Mouse (Mus musculus): Measurements from ENCODE around the gene Mapkap1.
A peak's percentile ranks its signal among the peaks of the same experiment; 100 is the strongest.

Mapkap1 gene

GRCm38 (mm10) chr2:34406601-34407464 lies at the start of gene Mapkap1:
TSS of gene Mapkap1 (plus strand) at chr2:34406771.
- DNase-seq (ENCODE audit: low read depth, low spot score) = peak; percentile 95

DNA sequence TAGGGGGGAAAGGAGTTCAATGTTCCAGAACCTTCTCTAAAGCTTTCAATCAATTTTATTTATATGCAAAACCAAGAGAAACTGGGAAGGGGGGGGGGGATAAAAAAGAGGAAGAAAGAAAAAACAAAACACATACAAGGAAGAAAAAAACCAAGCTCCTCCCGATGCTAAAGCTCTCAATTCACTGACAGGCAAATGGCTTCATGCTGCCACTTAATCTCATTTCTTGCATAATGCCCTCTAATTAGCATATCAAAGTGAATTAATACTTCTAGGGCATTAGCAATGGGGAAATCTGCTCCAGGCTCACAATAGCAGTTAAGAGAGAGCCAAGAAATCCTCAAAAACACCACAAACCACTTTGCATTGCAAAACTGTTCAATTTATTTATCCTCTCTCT lies 42.9 kb upstream of the Mapkap1 start:
- no peak for DNase-seq (ENCODE audit: low read depth, low spot score)

DNA sequence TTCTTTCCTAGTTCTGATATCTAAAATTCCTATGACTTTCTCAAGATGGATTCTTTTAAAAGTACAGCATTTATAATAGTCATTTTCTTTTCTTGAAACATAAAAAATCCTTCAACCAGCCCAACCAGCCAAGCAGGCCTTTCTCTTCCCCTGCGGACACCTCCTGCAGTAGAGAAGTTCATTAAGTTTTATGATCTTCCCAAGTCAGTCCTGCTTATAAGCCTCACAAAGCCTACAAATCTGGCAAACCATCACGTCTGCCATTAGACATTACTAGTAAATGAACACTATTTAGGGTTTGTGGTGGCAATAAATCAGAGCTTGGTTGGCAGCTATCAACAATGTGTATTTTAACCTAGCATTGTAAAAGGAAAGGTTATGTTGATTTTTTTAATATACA lies 39.5 kb upstream of the Mapkap1 start:
- DNase-seq (ENCODE audit: low read depth, low spot score) = no peak

DNA sequence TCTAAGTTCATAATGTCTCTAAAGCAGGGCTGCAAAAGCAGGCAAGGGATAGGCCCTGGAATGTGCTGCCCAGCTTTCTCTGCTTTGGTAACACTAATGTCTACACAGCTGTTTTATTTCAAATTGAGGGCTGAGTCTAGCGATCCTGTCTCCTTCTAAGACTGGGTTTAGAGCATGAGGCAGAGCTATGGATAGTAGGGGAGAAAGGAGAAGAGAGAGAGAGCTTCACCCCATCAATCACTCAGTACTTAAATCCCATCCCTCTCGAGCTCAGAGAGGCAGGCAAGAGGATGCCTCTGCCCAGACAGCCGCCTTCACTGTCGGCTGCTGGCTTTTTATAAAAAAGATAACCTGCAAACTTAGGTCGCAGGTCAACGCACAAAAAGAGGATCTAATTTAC lies 38.2 kb upstream of the Mapkap1 start:
- DNase-seq (ENCODE audit: low read depth, low spot score) = no peak

DNA sequence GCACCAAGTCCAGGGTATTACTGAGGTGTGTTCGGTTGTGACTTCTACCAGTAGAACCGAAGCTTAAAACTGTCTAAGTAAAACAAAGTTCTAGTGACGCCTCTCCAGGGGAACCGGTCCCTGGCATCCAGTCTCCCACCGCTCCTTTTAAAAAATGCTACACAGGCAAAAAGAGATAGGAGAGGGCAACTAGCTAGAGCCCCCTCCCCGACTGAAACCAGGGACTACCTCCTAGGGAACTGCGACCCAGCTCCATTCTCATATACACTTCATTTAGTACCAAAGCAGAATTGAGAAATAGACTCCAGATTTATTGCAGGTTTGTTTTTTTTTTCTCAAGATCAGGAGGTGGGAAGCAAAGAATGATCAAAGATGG lies 36.2 kb upstream of the Mapkap1 start:
- DNase-seq (ENCODE audit: low read depth, low spot score) = no peak

DNA sequence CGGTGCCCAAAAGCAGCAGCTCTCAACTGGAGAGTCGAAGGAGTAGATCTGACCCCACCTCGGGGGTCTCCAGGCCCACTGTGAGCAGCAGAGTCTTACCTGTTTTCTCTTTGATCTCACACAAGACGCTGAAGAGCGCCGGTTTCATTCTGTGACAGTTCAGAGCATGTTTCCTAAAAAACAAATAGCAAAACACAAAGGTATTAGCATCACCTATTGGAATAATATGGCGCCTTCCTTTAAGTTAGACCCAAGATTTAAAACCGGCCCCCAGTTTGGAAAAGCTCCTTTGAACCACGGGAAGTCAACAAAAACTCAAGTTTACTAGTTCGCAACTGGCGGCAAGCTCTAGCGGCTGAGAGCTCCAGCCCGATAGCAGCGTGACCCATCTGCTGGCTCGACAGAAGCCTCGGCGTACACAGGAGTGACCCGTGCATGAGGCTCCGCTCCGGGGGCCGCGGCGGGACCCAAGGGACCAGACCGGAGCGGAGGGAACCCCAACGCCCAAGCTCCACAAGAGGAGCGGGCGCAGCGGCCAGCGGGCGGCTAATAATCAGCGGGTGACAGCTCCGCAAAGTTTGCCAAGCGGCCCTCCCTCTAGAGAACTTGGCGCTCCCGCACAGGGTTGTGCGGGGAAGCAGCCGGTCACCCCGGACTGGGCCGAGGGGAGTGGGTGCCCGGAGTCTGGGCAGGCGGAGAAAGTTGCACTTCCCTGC lies 35.7 kb upstream of the Mapkap1 start:
- no peak for DNase-seq (ENCODE audit: low read depth, low spot score)

DNA sequence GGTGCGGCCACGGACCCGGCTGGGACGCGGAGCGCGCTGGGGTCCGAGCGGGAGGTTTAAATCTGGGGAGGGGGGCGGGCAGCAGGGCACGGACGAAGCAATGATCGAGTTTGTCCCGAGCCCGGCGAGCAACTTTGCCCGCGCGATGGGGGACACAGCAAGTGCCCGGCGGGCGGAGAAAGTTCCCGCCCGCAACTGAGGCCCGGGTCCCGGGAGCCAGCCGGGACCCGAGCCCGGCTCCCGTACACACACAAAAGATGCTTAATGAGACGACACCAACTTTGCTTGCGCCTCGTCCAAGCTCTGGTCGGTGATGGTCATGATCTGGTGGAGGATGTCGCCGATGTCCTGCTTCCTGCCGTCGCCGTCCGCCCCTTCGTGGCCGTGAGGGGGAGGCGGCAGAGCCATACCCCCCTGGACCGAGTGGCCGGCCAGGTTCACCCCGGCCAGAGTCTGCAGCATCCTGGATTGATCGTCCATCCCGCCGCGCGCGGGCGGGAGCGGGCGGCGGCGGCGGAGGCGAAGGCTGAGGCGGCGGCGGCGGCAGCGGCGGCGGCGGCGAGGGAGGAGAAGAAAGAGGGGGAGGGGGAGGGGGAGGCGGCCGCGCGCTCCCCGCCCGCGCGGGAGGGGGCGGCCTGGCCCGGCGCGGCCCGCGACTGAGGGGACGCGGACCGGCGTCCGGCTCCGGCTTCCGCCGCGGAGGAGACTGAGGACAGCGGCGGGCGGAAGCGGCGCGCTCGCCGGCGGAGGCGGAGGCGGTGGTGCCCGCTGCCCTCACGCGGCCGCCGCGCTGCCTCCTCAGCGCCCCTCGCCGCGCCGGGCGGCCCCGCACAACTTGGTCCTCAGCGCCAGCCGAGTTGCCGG lies 34.9 kb upstream of the Mapkap1 start:
- no peak for DNase-seq (ENCODE audit: low read depth, low spot score)

DNA sequence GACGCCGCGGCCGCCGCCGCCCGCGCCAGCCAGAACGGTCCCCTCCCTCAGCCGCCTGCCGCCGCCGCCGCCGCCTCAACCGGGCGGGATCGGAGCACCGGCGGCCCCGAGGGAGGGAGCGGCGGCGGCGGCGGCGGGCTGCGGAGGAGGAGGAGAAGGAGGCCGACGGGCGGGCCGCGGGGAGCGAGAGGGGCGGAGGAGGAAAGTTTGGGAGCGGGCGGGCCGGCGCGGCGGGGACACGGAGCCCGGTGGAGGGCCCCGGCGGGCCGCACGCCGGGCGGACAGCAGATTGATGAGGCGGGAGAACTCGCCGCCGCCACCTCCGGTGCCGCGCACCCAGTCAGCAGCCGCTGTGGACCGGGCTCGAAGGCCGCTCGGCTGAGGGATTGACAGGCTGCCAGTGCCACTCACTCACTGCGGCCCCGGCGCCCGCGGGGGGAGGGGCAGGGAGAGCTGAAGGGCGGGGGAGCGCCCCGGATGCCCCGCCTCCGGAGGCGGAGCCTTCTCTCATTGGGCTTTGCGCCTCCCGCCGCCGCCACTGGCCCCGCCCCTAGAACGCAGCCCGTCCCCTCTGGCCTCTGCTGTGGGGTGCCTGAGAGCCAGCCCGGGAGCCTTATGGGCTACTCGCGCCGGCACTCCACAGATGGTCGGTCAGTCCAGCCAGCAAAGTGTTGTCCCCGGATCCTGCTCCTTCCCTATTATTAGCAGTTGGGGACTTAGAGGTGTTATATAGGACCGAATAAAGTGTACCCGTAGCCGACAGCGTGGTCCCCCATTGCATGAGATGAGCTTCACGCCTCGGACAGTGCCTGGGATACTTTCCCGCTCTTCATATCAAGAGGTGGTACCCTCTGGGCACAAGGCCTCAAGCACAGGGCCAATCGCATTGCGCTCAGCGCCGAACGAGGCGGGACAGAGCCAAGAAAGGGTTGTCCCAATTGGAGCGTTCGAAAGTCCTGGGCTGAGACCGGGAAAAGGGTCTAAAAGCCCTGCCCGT lies 34.0 kb upstream of the Mapkap1 start, which contains the start of gene Pbx3:
Gene Pbx3, minus strand, starts transcription at position 838 of the 997 bp plus-strand sequence.
- DNase-seq (ENCODE audit: low read depth, low spot score) = peak; percentile 53

GRCm38 (mm10) chr2:34373886-34374285 lies 32.7 kb upstream of the Mapkap1 start:
- DNase-seq (ENCODE audit: low read depth, low spot score) = peak; percentile 48

DNA sequence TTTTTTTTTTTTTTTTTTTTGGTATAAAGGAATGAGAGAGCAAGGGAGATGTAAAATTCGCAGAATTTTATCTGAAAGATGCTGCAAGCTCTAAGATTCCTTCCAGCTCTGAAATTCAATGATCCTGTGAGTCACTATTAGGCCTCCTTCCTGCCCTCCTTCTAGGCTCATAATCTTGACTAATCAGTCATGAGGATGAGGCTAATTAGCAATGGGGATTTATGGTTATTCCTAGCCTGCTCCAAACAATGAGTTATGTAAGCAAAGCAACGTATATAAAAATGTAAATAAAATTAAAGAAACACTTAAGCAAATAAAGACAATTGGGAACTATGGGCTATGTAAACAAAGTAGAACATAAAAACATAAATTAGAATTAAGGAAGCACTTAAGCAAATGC lies 32.2 kb upstream of the Mapkap1 start:
- DNase-seq (ENCODE audit: low read depth, low spot score) = no peak

GRCm38 (mm10) chr2:34378930-34379329 lies 27.6 kb upstream of the Mapkap1 start:
- no peak for DNase-seq (ENCODE audit: low read depth, low spot score)

GRCm38 (mm10) chr2:34399535-34399934 lies 7.0 kb upstream of the Mapkap1 start:
- DNase-seq (ENCODE audit: low read depth, low spot score) = no peak

- DNase-seq (ENCODE audit: low read depth, low spot score) = no peak
Measured at GRCm38 (mm10) chr2:34407596-34407995, 1.0 kb downstream of the Mapkap1 start.

- DNase-seq (ENCODE audit: low read depth, low spot score) = no peak
Measured at GRCm38 (mm10) chr2:34408341-34408740, 1.8 kb downstream of the Mapkap1 start.

- DNase-seq (ENCODE audit: low read depth, low spot score) = no peak
Measured at GRCm38 (mm10) chr2:34409741-34410340, 3.3 kb downstream of the Mapkap1 start.

GRCm38 (mm10) chr2:34420256-34420655 lies 13.7 kb downstream of the Mapkap1 start:
- DNase-seq (ENCODE audit: low read depth, low spot score) = no peak

DNA sequence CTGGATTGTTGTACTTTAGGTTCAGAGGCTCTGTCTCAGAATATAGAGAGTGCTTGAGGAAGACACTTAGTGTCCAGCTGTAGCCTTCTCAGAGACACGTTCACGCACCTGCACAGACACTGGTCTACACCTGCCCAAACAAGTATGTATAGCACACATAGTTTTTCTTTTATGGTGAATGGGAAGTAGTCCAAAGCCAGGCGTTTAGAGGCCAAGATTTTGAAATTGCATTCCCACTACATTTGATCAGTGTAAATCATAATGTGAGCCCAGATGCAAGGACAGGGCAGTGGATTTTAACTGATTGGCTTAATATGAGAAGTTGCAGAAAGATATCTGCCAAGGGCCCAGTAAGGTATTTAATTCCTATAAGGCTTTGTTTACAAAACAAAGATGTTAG lies 17.6 kb downstream of the Mapkap1 start:
- DNase-seq (ENCODE audit: low read depth, low spot score) = no peak

- no peak for DNase-seq (ENCODE audit: low read depth, low spot score)
Measured at GRCm38 (mm10) chr2:34425573-34426223, 19.1 kb downstream of the Mapkap1 start.

- DNase-seq (ENCODE audit: low read depth, low spot score) = no peak
Measured at GRCm38 (mm10) chr2:34430663-34431062, 24.1 kb downstream of the Mapkap1 start.
